Mouse (Mus musculus): ENCODE measurements around the gene Gpr146.

Gene Gpr146

DNA sequence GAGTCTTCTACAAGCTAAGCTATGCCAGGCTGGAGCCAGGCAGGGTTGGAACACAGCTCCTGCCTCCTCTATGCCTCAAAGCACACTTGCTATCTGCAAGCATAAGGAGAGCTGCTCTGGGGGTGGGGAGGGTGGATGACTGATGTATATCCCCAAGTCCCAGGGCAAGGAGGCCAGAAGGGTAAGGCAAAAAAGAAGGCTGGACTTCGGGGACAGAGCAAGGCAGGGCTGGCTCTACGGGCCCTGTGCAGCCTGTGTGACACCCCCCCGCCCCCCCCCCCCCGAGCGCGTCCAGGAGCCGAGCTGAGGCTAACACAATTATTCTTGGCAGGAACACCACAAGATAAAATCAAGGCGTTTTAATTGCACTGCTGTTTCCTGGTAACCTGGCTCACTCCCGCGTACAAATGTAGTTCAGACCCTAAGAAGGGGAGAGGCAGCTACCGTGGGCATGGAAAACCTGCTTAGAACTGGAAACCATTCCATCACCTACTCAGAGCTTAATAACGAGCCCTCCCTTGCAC is 52.4 kb downstream of the Gpr146 start:
- no peak for DNase-seq (ENCODE audit: low read depth, low spot score)

DNA sequence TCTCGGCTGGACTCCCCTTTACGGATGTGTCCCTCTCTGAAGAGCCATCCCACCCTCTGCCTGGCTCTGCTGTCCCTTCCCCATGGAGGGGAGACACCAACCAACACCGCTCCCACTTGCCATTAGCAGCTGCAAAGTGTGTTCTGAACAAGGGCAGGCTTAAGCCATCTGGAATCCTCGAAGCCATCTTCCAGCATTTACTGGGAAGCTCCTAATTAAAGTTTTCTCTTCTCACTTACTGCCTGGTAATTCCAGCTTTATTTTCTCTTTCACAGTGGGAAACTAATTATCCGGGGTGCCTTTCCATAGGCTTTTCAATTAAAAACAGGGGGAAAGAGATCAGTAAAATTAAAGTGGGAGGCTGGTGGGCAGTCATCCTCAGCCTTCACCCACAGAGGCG is 54.8 kb downstream of the Gpr146 start:
- no peak for DNase-seq (ENCODE audit: low read depth, low spot score)

DNA sequence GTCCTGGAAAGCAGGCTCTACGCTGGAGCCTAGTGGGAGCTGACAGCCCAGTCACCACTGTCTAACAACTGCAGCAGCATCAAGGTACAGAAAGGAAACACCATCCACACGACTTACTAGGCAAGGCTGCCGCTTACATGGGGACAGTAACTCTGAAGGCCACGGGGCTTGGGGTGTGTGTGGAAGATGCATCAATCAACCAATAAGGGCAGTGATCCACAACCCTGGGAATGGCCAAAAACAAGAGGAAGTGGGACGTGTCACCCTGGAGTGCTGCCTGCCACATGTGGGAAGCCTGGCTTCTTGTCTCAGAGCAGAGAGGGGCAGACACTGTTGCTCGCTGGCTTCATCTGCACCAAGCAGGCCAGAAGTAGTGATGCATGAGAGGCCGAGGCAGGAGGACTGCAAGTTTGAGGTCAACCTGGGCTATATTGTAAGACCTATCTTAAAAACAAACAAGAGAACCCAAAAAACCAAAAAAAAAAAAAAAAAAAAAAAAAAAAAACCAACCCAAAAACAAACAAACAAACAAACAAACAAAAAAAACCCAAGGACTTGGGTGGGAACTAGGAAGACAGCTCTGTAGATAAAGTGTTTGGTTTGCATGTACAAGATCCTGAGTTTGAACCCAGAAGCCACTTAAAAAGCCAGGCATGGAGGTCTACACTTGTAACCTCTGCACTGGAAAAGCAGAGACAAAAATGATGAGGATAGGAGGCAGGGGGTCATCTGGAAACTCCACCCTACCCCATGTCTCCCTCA is 55.4 kb downstream of the Gpr146 start:
- no peak for DNase-seq (ENCODE audit: low read depth, low spot score)

DNA sequence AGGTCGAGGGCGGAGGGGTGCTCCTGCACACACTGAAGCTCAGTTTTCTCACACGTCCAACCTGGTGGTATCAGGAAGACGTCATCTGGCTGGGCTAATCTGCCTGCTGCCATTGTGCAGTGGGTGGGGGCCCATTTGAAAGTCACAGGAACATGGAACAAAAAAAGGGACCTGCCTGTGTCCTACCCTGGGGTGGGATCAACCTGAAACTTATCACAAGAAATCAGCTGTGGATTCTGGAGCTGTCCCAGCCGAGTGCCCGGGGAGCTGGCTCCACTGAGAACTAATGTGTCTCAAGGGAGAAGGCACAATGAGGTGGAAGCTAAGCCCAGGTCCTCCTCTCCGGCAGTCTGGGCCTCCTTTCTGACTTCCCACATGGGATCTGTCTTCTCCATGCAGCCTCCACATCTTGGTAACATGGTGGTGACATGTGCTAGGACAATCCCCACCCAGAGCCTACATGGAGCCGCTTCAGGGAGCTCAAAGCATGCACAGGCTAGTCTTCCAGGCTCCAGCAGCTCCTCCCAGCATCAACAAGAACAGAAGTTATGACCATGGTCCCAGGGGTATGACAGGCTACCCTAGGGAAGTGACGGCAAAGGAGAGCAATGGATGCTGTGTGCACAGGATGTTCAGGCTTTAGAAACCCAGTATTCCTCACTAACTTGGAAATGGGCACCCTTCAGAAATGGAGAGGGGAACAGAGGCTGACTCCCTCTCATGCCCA is 56.5 kb downstream of the Gpr146 start:
- DNase-seq (ENCODE audit: low read depth, low spot score), result no peak

DNA sequence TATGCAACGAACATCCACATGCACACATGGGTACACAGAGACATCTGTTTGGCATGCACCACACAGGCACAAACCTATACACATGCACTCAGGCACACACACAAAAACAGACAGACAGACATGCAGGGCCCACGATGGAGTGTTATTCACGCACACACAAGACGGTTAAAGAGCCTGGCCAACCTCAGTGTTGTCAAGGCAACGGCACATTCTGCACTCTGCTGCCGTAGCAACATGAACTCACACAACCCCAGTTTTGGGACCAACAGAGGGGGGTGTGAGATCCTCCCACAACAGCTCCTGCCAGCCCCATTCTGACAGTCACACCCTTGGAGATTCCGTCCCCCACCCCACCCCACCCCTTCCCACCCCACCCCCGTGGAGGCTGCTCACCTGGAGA is 57.4 kb downstream of the Gpr146 start:
- DNase-seq (ENCODE audit: low read depth, low spot score), result peak; percentile 60

DNA sequence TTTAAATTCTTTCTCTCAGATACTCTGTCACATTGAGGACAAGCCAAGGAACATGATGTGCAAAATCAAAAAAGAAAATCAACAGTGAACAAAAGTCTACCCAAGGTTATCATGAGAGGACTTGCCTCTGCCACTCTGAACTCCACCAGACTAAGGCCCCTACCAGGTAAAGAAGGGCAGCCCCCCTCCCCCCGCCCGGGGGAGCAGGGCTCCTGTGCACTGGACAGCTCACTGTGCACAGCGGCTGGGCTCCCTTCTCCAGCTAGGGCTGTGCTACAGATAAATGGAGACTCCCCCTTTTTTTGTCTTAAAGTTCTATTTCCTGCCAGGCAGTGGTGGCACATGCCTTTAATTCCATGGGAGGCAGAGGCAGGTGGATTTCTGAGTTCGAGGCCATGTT is 60.3 kb downstream of the Gpr146 start:
- no peak for DNase-seq (ENCODE audit: low read depth, low spot score)

DNA sequence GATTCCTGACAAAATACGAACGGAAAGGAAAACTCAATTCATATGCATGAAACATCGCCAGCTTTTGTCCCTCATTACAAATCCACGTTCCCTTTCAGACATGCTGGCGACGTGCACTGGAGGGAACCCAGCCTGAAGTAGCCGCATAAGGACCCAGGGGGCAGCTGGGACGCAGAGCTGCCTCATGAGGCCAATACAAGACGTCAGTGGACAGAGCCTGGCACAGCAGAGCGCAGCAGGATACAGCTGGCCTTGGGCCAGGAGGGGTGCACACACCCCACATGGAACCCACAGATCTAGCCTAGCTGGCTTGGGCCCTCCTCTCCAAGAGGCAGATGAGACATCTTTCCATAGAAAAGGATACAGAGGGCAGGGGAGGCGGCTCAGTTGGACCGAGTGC is 60.9 kb downstream of the Gpr146 start:
- DNase-seq (ENCODE audit: low read depth, low spot score), result no peak

DNA sequence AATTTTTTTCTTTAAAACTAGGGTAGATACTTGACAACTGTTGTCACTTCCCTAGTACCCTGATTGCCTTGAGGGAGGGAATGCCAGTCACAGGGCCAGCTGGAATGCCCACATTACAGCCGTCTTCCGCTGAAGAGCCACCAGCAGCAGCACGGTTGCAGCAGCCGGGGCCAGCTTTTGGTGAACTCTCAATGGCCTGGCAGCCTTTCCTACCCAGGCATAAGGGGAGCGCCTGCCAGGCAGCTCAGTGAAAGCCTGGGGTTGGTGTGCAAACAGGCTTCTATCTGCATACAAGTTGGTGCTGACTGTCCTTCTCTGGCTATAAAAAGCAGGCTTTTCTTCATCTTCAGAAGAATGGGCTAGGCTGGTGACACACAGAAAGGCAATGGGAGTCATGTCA is 63.0 kb downstream of the Gpr146 start:
- no peak for DNase-seq (ENCODE audit: low read depth, low spot score)

DNA sequence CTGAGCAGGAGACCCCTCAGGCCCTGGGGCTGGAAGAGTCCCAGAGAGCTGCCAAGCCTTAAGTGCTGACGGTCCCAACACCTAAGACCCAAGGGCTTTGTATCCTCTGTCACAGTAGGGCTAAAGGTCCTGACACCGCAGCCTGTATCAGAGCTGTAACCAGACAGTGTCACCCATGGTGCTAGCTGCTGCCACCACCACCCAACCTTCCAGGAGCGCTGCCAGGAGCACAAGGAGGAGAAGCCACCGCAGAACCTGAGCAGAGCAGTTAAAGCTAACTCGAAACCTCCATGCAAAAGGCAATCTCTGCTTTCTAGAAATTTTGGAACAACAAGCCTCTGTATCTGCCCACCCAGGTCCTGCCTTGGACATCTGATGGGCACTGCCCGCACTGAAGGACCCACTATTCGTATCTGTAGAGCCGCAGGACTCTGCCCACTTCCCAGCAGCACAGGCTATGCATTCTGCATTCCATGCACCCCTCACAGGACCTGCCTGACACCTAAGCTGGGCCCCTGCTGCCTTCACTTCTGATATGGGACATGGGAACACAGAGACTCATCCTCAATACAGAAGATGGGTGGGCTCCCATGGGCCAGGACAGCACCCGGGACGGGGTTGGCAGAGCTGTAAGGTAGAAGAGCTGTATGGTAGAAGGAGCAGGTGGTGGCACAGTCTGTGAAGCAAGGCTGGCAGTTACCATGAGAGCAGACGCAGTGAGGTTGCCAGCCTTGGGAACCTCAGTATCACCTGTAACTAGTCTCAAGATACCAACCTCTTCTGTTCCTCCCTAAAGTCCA is 63.6 kb downstream of the Gpr146 start:
- no peak for DNase-seq (ENCODE audit: low read depth, low spot score)

DNA sequence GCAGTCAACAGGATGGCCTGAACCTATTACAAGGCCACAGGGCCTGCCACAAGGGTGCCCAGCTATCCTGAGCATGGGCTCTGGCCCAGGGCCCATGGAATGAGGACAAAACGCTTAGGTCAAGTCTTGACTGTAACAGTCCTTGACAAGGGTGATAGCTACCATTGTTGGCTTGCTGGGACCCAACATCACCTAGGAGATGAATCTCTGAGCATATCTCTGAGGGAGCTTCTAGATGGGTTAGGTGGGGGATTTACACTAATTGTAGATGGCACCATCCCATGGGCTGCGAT is 64.2 kb downstream of the Gpr146 start:
- DNase-seq (ENCODE audit: low read depth, low spot score), result no peak

DNA sequence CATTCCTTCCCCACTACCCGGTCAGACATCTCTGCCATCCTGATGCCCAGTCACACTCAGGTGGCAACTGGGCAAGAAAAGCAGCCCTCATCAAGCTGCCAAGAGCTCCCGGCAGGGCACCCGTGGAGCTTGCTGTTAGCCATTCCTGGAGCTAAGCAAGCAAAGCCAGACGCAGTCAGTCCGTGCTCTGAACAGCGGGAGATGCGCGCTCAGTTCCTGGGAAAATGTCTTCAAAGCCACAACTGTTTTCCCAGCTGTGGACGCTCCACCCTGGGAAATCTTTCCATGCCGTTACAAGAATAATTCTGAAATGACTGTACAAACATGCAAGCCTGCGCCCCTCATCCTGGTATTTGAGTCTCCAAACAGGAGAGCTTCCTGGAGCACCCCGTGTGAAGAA is 64.9 kb downstream of the Gpr146 start:
- no peak for DNase-seq (ENCODE audit: low read depth, low spot score)

DNA sequence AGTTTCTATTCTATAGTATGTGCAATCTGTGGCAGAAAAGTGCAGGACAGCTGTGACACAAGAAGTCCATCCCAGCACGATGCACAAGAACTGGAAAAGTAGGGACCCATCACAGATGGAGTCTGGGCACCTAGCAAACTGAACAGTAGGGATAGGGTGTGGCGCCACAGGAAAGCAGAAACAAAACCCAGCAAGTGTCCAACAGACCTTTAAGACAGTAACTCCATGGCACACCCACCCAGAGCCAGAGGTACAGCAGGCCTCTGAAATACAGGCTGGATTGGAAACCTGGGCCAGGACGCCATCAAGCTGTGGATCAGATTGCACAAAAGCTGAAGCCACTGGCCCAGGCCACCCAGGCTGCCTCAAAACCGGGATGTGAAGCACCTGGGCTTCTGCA is 65.5 kb downstream of the Gpr146 start:
- no peak for DNase-seq (ENCODE audit: low read depth, low spot score)

DNA sequence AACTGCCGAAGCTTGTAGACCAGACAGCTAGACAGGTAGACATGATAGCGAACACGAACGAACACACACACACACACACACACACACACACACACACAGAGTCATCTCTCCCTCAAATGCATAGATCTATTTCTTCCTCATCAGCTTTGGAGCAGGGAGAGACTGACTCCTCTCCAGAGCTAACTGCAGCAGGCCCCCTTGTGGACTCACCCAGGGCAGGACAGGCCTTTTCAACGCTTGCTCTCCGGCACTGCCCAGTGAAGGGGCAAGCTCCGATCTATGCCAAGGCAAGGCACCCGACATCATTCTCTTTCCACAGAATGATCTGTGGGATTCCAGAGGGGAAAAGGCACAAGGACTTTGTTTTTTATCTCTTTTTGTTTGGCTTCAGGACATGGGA is 67.8 kb downstream of the Gpr146 start:
- no peak for DNase-seq (ENCODE audit: low read depth, low spot score)

All from R1 (cell line).